Comparison of ENCODE assay signal across 19 mouse cellular contexts in genomic region chr6:53762586-53762985, GRCm38 (mm10). TPM values are rescaled to one million over a fixed set of nuclear protein-coding genes. Genes with fewer than 3 reads are reported as not detected.
DNase-seq lines count a peak whose midpoint lies in the region; ATAC-seq lines count a peak whose summit lies in the region.
"Had no signal": no experiment of that assay in that cellular context is flagged by ENCODE, and none has a peak within 500 bp of the region (broad histone marks: within the 10 kb centered on the region; RNA-seq: fewer than 3 reads in every experiment).

No protein-coding gene starts in this region.

- H3K9me3 ChIP-seq in embryonic facial prominence, embryonic 10.5 days, result no peaks in the 10 kb centered on the region
- H3K9me3 ChIP-seq in embryonic facial prominence, embryonic 11.5 days (replicated peaks; ENCODE audit: control insufficient read depth, low read length), result no peaks in the 10 kb centered on the region
- no peaks in the 10 kb centered on the region for H3K9me3 ChIP-seq in embryonic facial prominence, embryonic 15.5 days (replicated peaks)
- no peaks in the 10 kb centered on the region; the same call in 1 of the 2 replicates for H3K9me3 ChIP-seq in limb, embryonic 12.5 days
- H3K9me3 ChIP-seq: forebrain, embryonic 13.5 days; hindbrain, embryonic 15.5 days had no signal

- DNase-seq in embryonic facial prominence, embryonic 10.5 days (ENCODE audit: low spot score), result peak; percentile 52
- peak; percentile 63 for DNase-seq in embryonic facial prominence, embryonic 11.5 days (ENCODE audit: low spot score)
- DNase-seq in layer of hippocampus, adult 9-11 months, result no peak
- DNase-seq in urinary bladder, postnatal 4 days (ENCODE audit: low spot score in 2 of 2), result no peak
- DNase-seq in heart, adult 8-10 months (ENCODE audit: low spot score), result no peak
- DNase-seq in left cerebral cortex, adult 8-10 months (ENCODE audit: low spot score in 2 of 2), result no peak
- DNase-seq: adrenal gland, adult 8-10 months; adrenal gland, postnatal 36 days; cerebellum, adult 11 months; cerebellum, adult 8-10 months; cerebellum, postnatal 14 days; heart, adult 2 months; heart, postnatal 36 days had no signal

- H3K9ac ChIP-seq in embryonic facial prominence, embryonic 11.5 days (replicated peaks; ENCODE audit: low read length), result no peak overlapping the region
- no peak overlapping the region for H3K9ac ChIP-seq in embryonic facial prominence, embryonic 15.5 days
- H3K9ac ChIP-seq in limb, embryonic 12.5 days (replicated peaks), result no peak overlapping the region
- H3K9ac ChIP-seq: forebrain, embryonic 13.5 days; heart, embryonic 13.5 days; hindbrain, embryonic 15.5 days had no signal

- 57% methylated on average over 9 of the region's 9 CpGs for WGBS in embryonic facial prominence, embryonic 10.5 days
- WGBS in embryonic facial prominence, embryonic 11.5 days, result 48% methylated on average over 9 of the region's 9 CpGs
- WGBS in embryonic facial prominence, embryonic 15.5 days, result 34% methylated on average over 9 of the region's 9 CpGs
- 36% methylated on average over 9 of the region's 9 CpGs for WGBS in limb, embryonic 12.5 days

- no peak overlapping the region for H3K4me2 ChIP-seq in embryonic facial prominence, embryonic 11.5 days (ENCODE audit: low read depth, low read length)
- no peak overlapping the region for H3K4me2 ChIP-seq in embryonic facial prominence, embryonic 15.5 days (replicated peaks)
- H3K4me2 ChIP-seq in limb, embryonic 12.5 days, result no peak overlapping the region
- H3K4me2 ChIP-seq: forebrain, embryonic 13.5 days; heart, embryonic 13.5 days; hindbrain, embryonic 15.5 days had no signal

- H3K4me3 ChIP-seq in embryonic facial prominence, embryonic 10.5 days, result no peak overlapping the region
- H3K4me3 ChIP-seq in embryonic facial prominence, embryonic 11.5 days (ENCODE audit: low read depth, low read length), result no peak overlapping the region
- H3K4me3 ChIP-seq in embryonic facial prominence, embryonic 15.5 days (replicated peaks), result no peak overlapping the region
- no peak overlapping the region for H3K4me3 ChIP-seq in limb, embryonic 12.5 days (replicated peaks)
- H3K4me3 ChIP-seq: forebrain, embryonic 13.5 days; heart, adult 2 months; heart, embryonic 13.5 days; hindbrain, embryonic 15.5 days had no signal

- no peak for ATAC-seq in embryonic facial prominence, embryonic 11.5 days (replicated peaks; ENCODE audit: insufficient number of reproducible peaks, low FRiP score, low TSS enrichment, low read depth)
- ATAC-seq in embryonic facial prominence, embryonic 15.5 days (ENCODE audit: insufficient number of reproducible peaks, low FRiP score, low TSS enrichment, low read depth), result 0 out of 2 replicates have a peak, but pooled peaks have one; percentile 39
- no peak for ATAC-seq in limb, embryonic 12.5 days (ENCODE audit: insufficient number of reproducible peaks, insufficient read depth, low FRiP score, low TSS enrichment, low read depth)
- ATAC-seq: forebrain, embryonic 13.5 days; intestine, embryonic 16.5 days had no signal

- H3K27ac ChIP-seq in embryonic facial prominence, embryonic 10.5 days (replicated peaks), result peak overlapping the region; percentile 52; the same call in 1 of the 2 replicates
- H3K27ac ChIP-seq in embryonic facial prominence, embryonic 11.5 days (replicated peaks; ENCODE audit: low read depth, low read length), result no peak overlapping the region
- H3K27ac ChIP-seq in embryonic facial prominence, embryonic 15.5 days (replicated peaks), result peak overlapping the region; percentile 6; the same call in 1 of the 2 replicates
- peak overlapping the region; percentile 74 for H3K27ac ChIP-seq in limb, embryonic 12.5 days
- H3K27ac ChIP-seq: forebrain, embryonic 13.5 days; heart, adult 2 months; heart, embryonic 13.5 days; hindbrain, embryonic 15.5 days had no signal

- 0 out of 2 replicates have a peak, but pooled peaks cover 6% of the 10 kb centered on the region for H3K27me3 ChIP-seq in embryonic facial prominence, embryonic 10.5 days (replicated peaks; ENCODE audit: low read depth, poor library complexity, severe bottlenecking)
- H3K27me3 ChIP-seq in embryonic facial prominence, embryonic 11.5 days (ENCODE audit: control insufficient read depth, insufficient read depth, low read length), result no peaks in the 10 kb centered on the region
- no peaks in the 10 kb centered on the region for H3K27me3 ChIP-seq in embryonic facial prominence, embryonic 15.5 days
- H3K27me3 ChIP-seq in limb, embryonic 12.5 days, result no peaks in the 10 kb centered on the region
- H3K27me3 ChIP-seq: forebrain, embryonic 13.5 days; heart, embryonic 13.5 days; hindbrain, embryonic 15.5 days had no signal

- peaks cover 47% of the 10 kb centered on the region for H3K4me1 ChIP-seq in embryonic facial prominence, embryonic 10.5 days
- H3K4me1 ChIP-seq in embryonic facial prominence, embryonic 11.5 days (ENCODE audit: control insufficient read depth, insufficient read depth, low read length), result no peaks in the 10 kb centered on the region
- H3K4me1 ChIP-seq in embryonic facial prominence, embryonic 15.5 days, result peaks cover 33% of the 10 kb centered on the region
- peaks cover 49% of the 10 kb centered on the region for H3K4me1 ChIP-seq in limb, embryonic 12.5 days (replicated peaks)

- H3K36me3 ChIP-seq in embryonic facial prominence, embryonic 10.5 days (replicated peaks), result no peaks in the 10 kb centered on the region
- no peaks in the 10 kb centered on the region for H3K36me3 ChIP-seq in embryonic facial prominence, embryonic 11.5 days (replicated peaks; ENCODE audit: control insufficient read depth, insufficient read depth, low read depth, low read length)
- H3K36me3 ChIP-seq in embryonic facial prominence, embryonic 15.5 days, result no peaks in the 10 kb centered on the region
- H3K36me3 ChIP-seq in limb, embryonic 12.5 days, result no peaks in the 10 kb centered on the region
- H3K36me3 ChIP-seq: heart, embryonic 13.5 days; hindbrain, embryonic 15.5 days had no signal

RNA-seq across cellular contexts. Expression of gene Tril, which starts 58.0 kb away (rescaled TPM):
- 50.1 and 65.8 TPM in 2 replicates for polyA plus RNA-seq in embryonic facial prominence, embryonic 10.5 days (2016; fragmentation: Nextera tagmentation; extraction: Ambion mirVana)
- polyA plus RNA-seq in embryonic facial prominence, embryonic 11.5 days (2014; fragmentation: Nextera tagmentation; extraction: Ambion mirVana), result 36.0 and 39.7 TPM in 2 replicates
- polyA plus RNA-seq in embryonic facial prominence, embryonic 15.5 days (2015; fragmentation: Nextera tagmentation; extraction: Ambion mirVana), result 35.3 and 38.3 TPM in 2 replicates
- 106 and 110 TPM in 2 replicates for polyA plus RNA-seq in limb, embryonic 12.5 days (2016; fragmentation: Nextera tagmentation; extraction: Ambion mirVana)
- 1 to 10 TPM; 3.2 to 3.6 (median 3.4) TPM for total RNA-seq in heart, adult 8-10 months (2022)
- 10 to 100 TPM; 31.0 to 37.3 (median 34.4) TPM for total RNA-seq in left cerebral cortex, adult 8-10 months (2022)

Comparison
In these comparisons a context has a peak if more than half of its experiments do, and no peak if none do; other contexts are left out.
1. DNase-seq: peak in embryonic facial prominence, embryonic 10.5 days (single experiment) and embryonic facial prominence, embryonic 11.5 days (single experiment); none in layer of hippocampus, adult 9-11 months (single experiment), urinary bladder, postnatal 4 days (0 of 2), heart, adult 8-10 months (single experiment) and left cerebral cortex, adult 8-10 months (0 of 2).